Mouse (Mus musculus): ENCODE data around the gene Gm13762.

GRCm38 (mm10) chr2:88938011-88938410, 42.1 kb downstream of the Gm13762 start, which contains the start of gene Olfr1211:
- TF ChIP-seq CTCF (conservative IDR thresholded peaks at IDR 0.05 in 1 of 2, IDR thresholded peaks at IDR 0.05 in 1 of 2; ENCODE audit: low read depth in 2 of 2, low read length in 2 of 2) (no peak), IRF4 (IDR thresholded peaks at IDR 0.05; ENCODE audit: low read depth, low read length) (no peak), POLR2A (IDR thresholded peaks at IDR 0.05; ENCODE audit: low read depth, low read length) (no peak), EP300 (IDR thresholded peaks at IDR 0.05; ENCODE audit: low read length) (no peak), RAD21 (IDR thresholded peaks at IDR 0.05; ENCODE audit: low read depth, low read length) (no peak)
